Mouse (Mus musculus): ENCODE data around the gene Dmbt1.
"Not testable (repeated sequence)": the region's sequence is repeated elsewhere in the genome, so short reads cannot be mapped to it uniquely, and the experiment has no call there.

Dmbt1 gene

GRCm38 (mm10) chr7:131031755-131032154 is at the start of gene Dmbt1:
Gene Dmbt1 (plus strand): TSS chr7:131032053.
- DNase-seq = no peak

- DNase-seq = no peak
Observed at GRCm38 (mm10) chr7:130982371-130982770, 49.5 kb upstream of the Dmbt1 start.

- no peak for DNase-seq
Observed at GRCm38 (mm10) chr7:130982881-130983280, 49.0 kb upstream of the Dmbt1 start.

GRCm38 (mm10) chr7:130984294-130984693 is 47.6 kb upstream of the Dmbt1 start:
- DNase-seq = no peak

GRCm38 (mm10) chr7:130985193-130985592 is 46.7 kb upstream of the Dmbt1 start:
- no peak for DNase-seq

GRCm38 (mm10) chr7:130985716-130986115 is 46.1 kb upstream of the Dmbt1 start:
- no peak for DNase-seq

- DNase-seq = no peak
Observed at GRCm38 (mm10) chr7:130988146-130988545, 43.7 kb upstream of the Dmbt1 start.

GRCm38 (mm10) chr7:130989371-130989770 is 42.5 kb upstream of the Dmbt1 start:
- no peak for DNase-seq

GRCm38 (mm10) chr7:130991174-130991789 is 40.6 kb upstream of the Dmbt1 start:
- no peak for DNase-seq

GRCm38 (mm10) chr7:130993907-130994306 is 37.9 kb upstream of the Dmbt1 start:
- no peak for DNase-seq

GRCm38 (mm10) chr7:131001976-131002726 is 29.7 kb upstream of the Dmbt1 start:
- DNase-seq = no peak

- no peak for DNase-seq
Observed at GRCm38 (mm10) chr7:131004071-131004470, 27.8 kb upstream of the Dmbt1 start.

GRCm38 (mm10) chr7:131007221-131007620 is 24.6 kb upstream of the Dmbt1 start:
- no peak for DNase-seq

- DNase-seq = no peak
Observed at GRCm38 (mm10) chr7:131009178-131009577, 22.7 kb upstream of the Dmbt1 start.

- DNase-seq = no peak
Observed at GRCm38 (mm10) chr7:131011901-131012300, 20.0 kb upstream of the Dmbt1 start.

GRCm38 (mm10) chr7:131019181-131019580 is 12.7 kb upstream of the Dmbt1 start:
- no peak for DNase-seq

GRCm38 (mm10) chr7:131024807-131025206 is 7.0 kb upstream of the Dmbt1 start:
- DNase-seq = no peak

- DNase-seq = no peak
Observed at GRCm38 (mm10) chr7:131027557-131027956, 4.3 kb upstream of the Dmbt1 start.

GRCm38 (mm10) chr7:131036396-131036795 is 4.5 kb downstream of the Dmbt1 start:
- DNase-seq = no peak

GRCm38 (mm10) chr7:131037083-131037482 is 5.2 kb downstream of the Dmbt1 start:
- no peak for DNase-seq

GRCm38 (mm10) chr7:131040760-131041159 is 8.9 kb downstream of the Dmbt1 start:
- DNase-seq = not testable (repeated sequence)

- no peak for DNase-seq
Observed at GRCm38 (mm10) chr7:131042657-131043056, 10.8 kb downstream of the Dmbt1 start.

- not testable (repeated sequence) for DNase-seq
Observed at GRCm38 (mm10) chr7:131045258-131045835, 13.5 kb downstream of the Dmbt1 start.

- not testable (repeated sequence) for DNase-seq
Observed at GRCm38 (mm10) chr7:131049829-131050228, 18.0 kb downstream of the Dmbt1 start.
